Mouse (Mus musculus) neutrophil, adult 5-6 weeks (primary cell): ENCODE results near the gene Rps23. TPM values are rescaled to one million over a fixed set of nuclear protein-coding genes. Genes with fewer than 3 reads are reported as not detected.
"Not testable (repeated sequence)": the region's sequence is repeated elsewhere in the genome, so short reads cannot be mapped to it uniquely, and the experiment has no call there.

ENCODE experiments used
- ATAC-seq: fragments of 151-379, 151-347 bp; 2 replicates; pipeline ENCODE4 v1.8.0; 2017; ENCODE audit warnings: mild to moderate bottlenecking, moderate TSS enrichment; ENCODE audit not compliant: insufficient number of reproducible peaks, poor library complexity, low FRiP score, severe bottlenecking; ENCODE audit errors: extremely low read depth
- total RNA-seq: library from RNA; stranded (forward); fragments of 200-1000 nt; gene quantifications from 2 replicates; pipeline ENCODE4 v1.2.3, GENCODE M21; 2017

Gene Rps23
- total RNA-seq: 1,093 and 1,514 TPM in 2 replicates

- ATAC-seq: peak; percentile 93
Measured at GRCm38 (mm10) chr13:90922751-90923612, at the start of gene Rps23. Gene Rps23 (plus strand): TSS chr13:90922958.

- no peak for ATAC-seq
Measured at GRCm38 (mm10) chr13:90881727-90882429, 40.9 kb upstream of the Rps23 start.

GRCm38 (mm10) chr13:90885856-90886532 is 36.8 kb upstream of the Rps23 start:
- no peak for ATAC-seq

GRCm38 (mm10) chr13:90886568-90886983 is 36.2 kb upstream of the Rps23 start:
- ATAC-seq: 0 out of 2 replicates have a peak, but pooled peaks have one; percentile 36

GRCm38 (mm10) chr13:90890111-90890510 is 32.6 kb upstream of the Rps23 start:
- ATAC-seq: no peak

- no peak for ATAC-seq
Measured at GRCm38 (mm10) chr13:90894819-90895218, 27.9 kb upstream of the Rps23 start.

- no peak for ATAC-seq
Measured at GRCm38 (mm10) chr13:90896098-90896497, 26.7 kb upstream of the Rps23 start.

GRCm38 (mm10) chr13:90896821-90897220 is 25.9 kb upstream of the Rps23 start:
- ATAC-seq: no peak

- no peak for ATAC-seq
Measured at GRCm38 (mm10) chr13:90905176-90905575, 17.6 kb upstream of the Rps23 start, which contains the start of gene Atp6ap1l. Gene Atp6ap1l (minus strand): TSS chr13:90905355.

GRCm38 (mm10) chr13:90907376-90907775 is 15.4 kb upstream of the Rps23 start:
- no peak for ATAC-seq

GRCm38 (mm10) chr13:90912760-90913674 is 9.7 kb upstream of the Rps23 start:
- no peak for ATAC-seq

- no peak for ATAC-seq
Measured at GRCm38 (mm10) chr13:90913675-90914192, 9.0 kb upstream of the Rps23 start.

GRCm38 (mm10) chr13:90914721-90915120 is 8.0 kb upstream of the Rps23 start:
- no peak for ATAC-seq

GRCm38 (mm10) chr13:90923617-90924016 is 859 bp downstream of the Rps23 start:
- ATAC-seq: not testable (repeated sequence)

GRCm38 (mm10) chr13:90924072-90924471 is 1.3 kb downstream of the Rps23 start:
- no peak for ATAC-seq

- ATAC-seq: no peak
Measured at GRCm38 (mm10) chr13:90925191-90925590, 2.4 kb downstream of the Rps23 start.

- ATAC-seq: no peak
Measured at GRCm38 (mm10) chr13:90926125-90926765, 3.5 kb downstream of the Rps23 start.
